Mouse (Mus musculus): Measurements from ENCODE around the gene Plscr2. TPM values are rescaled to one million over a fixed set of nuclear protein-coding genes. Genes with fewer than 3 reads are reported as not detected.

The Plscr2 gene
- polyA plus RNA-seq (2015; fragmentation: Nextera tagmentation; extraction: Ambion mirVana), result 1.5 and 1.9 TPM in 2 replicates

DNA sequence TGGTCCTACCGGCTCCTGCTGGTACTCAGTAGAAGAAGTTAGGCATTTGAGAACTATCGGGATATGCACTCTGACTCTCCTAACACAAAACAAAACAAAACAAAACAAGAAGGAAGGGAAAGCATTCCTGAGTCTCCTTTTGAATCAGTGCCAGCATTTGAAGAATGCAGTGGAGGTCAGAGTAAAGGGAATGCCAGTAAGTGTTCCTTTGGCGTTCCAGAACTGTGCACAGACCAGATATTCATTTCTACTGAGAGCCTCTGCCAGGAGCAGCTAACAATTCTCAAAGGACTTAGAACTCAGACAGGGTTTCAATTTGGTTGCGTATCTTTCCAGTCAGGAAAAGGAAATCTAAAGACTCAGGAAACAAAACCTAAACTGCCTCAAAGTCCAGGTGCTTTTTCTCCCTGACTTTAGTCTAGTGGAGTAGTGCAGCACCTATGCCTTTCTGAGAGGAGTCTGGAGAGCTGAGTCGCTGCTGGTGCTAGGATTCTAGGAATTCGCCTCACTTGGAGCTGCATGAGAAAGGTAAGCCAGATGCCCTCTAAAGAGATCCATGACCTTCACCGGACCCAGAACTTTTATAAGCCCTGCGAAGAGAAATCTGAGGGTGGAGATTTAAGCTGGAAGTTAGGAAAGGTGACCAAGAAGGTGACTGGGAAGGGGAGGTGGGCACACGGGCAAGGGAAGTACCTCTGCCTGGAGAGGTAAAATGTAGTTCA, at the start of gene Plscr2:
Plscr2 (plus strand) TSS at position 117 of the 722 bp plus-strand sequence.
- Histone ChIP-seq H3K4me2 (no peak within 1 kb of the TSS), H3K27ac (no peak within 1 kb of the TSS), H3K27me3 (replicated peaks) (no peaks in the 10 kb centered on the region), H3K4me3 (no peak within 1 kb of the TSS), H3K9me3 (no peaks in the 10 kb centered on the region), H3K4me1 (no peaks in the 10 kb centered on the region), H3K36me3 (replicated peaks) (no peaks in the 10 kb centered on the region), H3K9ac (no peak within 1 kb of the TSS)
- WGBS, result 76% methylated on average over 9 of the region's 9 CpGs
- ATAC-seq (replicated peaks), result no peak

DNA sequence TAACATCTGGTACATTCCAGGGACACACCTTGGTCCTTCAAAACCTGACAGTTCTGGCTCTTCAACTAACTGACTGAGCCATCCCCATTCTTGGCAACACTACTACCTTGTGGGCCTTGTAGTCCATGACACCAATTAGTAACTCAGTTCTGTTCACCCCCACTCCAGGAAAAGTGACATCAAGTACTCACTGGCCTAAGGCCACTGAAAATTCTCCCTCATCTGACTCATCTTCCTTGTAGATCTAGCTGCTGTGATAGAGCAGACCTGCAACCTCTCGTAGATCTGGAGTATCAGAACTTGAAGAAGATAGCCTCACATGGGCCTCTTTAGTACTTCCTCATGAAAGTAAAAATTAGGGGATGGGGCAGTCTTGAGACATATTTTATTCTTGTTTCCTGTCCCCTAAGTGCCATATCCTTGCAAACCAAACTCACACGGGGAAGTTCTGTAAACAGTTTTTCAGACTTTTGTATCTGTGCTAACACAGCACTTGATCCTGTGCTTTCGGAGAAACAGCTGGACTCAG, 49.2 kb upstream of the Plscr2 start:
- no peaks in the 10 kb centered on the region for H3K9me3 ChIP-seq
- no peak overlapping the region for H3K9ac ChIP-seq
- no peak overlapping the region for H3K27ac ChIP-seq
- no peak overlapping the region for H3K4me2 ChIP-seq
- ATAC-seq (replicated peaks), result no peak
- H3K27me3 ChIP-seq (replicated peaks), result no peaks in the 10 kb centered on the region
- no peaks in the 10 kb centered on the region for H3K4me1 ChIP-seq
- H3K36me3 ChIP-seq (replicated peaks), result no peaks in the 10 kb centered on the region
- no peak overlapping the region for H3K4me3 ChIP-seq
- 90% methylated on average over 3 of the region's 3 CpGs for WGBS

DNA sequence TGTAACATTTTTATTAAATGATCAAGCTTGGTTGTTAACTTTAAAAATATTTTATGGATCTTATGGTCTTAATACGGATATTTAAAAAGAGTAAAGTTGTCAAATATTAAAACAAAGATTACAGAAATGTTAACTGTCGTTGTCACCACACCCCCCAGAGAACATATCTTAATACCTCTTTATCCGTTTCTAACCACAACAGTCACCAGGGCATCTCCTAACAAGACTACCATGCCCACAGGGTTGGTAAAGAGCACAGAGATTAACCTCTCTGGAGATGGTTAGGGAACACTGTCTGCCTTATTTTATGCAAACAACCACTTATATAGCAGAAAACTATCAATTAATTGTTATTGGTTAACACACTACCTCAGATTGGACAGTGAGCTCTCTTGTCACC, 48.6 kb upstream of the Plscr2 start:
- H3K27ac ChIP-seq, result no peak overlapping the region
- H3K9me3 ChIP-seq, result no peaks in the 10 kb centered on the region
- H3K4me2 ChIP-seq, result no peak overlapping the region
- H3K36me3 ChIP-seq (replicated peaks), result no peaks in the 10 kb centered on the region
- no peak overlapping the region for H3K9ac ChIP-seq
- no peak overlapping the region for H3K4me3 ChIP-seq
- H3K4me1 ChIP-seq, result no peaks in the 10 kb centered on the region
- H3K27me3 ChIP-seq (replicated peaks), result no peaks in the 10 kb centered on the region
- no peak for ATAC-seq (replicated peaks)
- WGBS, result 85% methylated on average over 3 of the region's 3 CpGs

GRCm38 (mm10) chr9:92228867-92229832, 46.3 kb upstream of the Plscr2 start:
- no peaks in the 10 kb centered on the region for H3K36me3 ChIP-seq (replicated peaks)
- H3K4me1 ChIP-seq, result no peaks in the 10 kb centered on the region
- no peaks in the 10 kb centered on the region for H3K27me3 ChIP-seq (replicated peaks)
- H3K4me3 ChIP-seq, result no peak overlapping the region
- WGBS, result 93% methylated on average over 16 of the region's 16 CpGs
- H3K4me2 ChIP-seq, result no peak overlapping the region
- no peaks in the 10 kb centered on the region for H3K9me3 ChIP-seq
- H3K27ac ChIP-seq, result no peak overlapping the region
- no peak overlapping the region for H3K9ac ChIP-seq
- no peak for ATAC-seq (replicated peaks)

DNA sequence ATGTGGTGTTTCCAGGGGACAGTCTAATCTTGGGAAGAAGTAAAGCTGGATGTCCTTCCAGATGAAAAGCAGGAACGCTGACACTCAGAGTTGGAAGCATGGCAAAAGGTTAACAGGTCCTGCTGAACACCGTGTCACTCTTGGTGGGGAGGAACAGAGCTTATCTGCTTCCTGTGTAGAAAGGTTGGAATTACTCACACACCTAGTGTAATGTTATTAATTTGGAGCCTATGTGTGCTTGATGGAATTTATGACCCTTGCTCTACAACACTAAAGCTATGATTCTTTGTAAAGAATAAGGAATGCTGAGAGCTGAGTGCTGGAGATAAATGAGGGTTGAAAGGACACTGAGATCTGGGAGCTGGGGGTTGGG, 45.6 kb upstream of the Plscr2 start:
- Histone ChIP-seq H3K4me1 (no peaks in the 10 kb centered on the region), H3K36me3 (replicated peaks) (no peaks in the 10 kb centered on the region), H3K4me2 (no peak overlapping the region), H3K9me3 (no peaks in the 10 kb centered on the region), H3K4me3 (no peak overlapping the region), H3K9ac (no peak overlapping the region), H3K27me3 (replicated peaks) (no peaks in the 10 kb centered on the region), H3K27ac (no peak overlapping the region)
- 74% methylated on average over 2 of the region's 2 CpGs for WGBS
- no peak for ATAC-seq (replicated peaks)

GRCm38 (mm10) chr9:92234901-92235458, 40.4 kb upstream of the Plscr2 start:
- WGBS, result 88% methylated on average over 11 of the region's 11 CpGs
- H3K4me2 ChIP-seq, result no peak overlapping the region
- H3K36me3 ChIP-seq (replicated peaks), result no peaks in the 10 kb centered on the region
- no peaks in the 10 kb centered on the region for H3K4me1 ChIP-seq
- no peak for ATAC-seq (replicated peaks)
- no peak overlapping the region for H3K27ac ChIP-seq
- no peaks in the 10 kb centered on the region for H3K9me3 ChIP-seq
- H3K4me3 ChIP-seq, result no peak overlapping the region
- no peaks in the 10 kb centered on the region for H3K27me3 ChIP-seq (replicated peaks)
- H3K9ac ChIP-seq, result no peak overlapping the region

GRCm38 (mm10) chr9:92248773-92249446, 26.5 kb upstream of the Plscr2 start:
- no peaks in the 10 kb centered on the region for H3K27me3 ChIP-seq (replicated peaks)
- no peak for ATAC-seq (replicated peaks)
- H3K4me1 ChIP-seq, result peaks cover 16% of the 10 kb centered on the region
- H3K4me2 ChIP-seq, result no peak overlapping the region
- WGBS, result 81% methylated on average over 7 of the region's 7 CpGs
- H3K9me3 ChIP-seq, result no peaks in the 10 kb centered on the region
- no peak overlapping the region for H3K4me3 ChIP-seq
- H3K9ac ChIP-seq, result no peak overlapping the region
- no peak overlapping the region for H3K27ac ChIP-seq
- no peaks in the 10 kb centered on the region for H3K36me3 ChIP-seq (replicated peaks)

DNA sequence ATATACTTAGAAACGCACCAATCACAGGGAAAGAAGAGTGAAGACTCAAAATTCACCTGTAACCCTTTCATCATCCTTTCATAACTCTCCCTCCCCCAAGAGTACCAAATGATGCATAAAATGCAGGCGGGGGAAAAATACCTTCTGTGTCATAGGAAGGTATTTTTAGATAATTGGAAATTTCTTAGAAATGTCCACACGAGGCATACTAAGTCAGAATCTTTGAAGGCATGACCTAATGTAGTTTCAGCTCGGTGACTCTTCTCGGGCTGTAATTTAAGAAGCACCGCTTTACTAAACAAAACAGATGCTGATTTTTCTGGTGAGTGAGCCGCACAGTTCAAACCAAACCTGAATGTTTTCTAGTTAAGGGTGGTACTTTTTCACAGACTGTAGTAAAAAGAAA, 26.0 kb upstream of the Plscr2 start, which contains the start of gene Plscr1:
Plscr1 (plus strand) TSS at position 304 of the 406 bp plus-strand sequence.
- H3K27me3 ChIP-seq (replicated peaks), result no peaks in the 10 kb centered on the region
- H3K36me3 ChIP-seq (replicated peaks), result no peaks in the 10 kb centered on the region
- H3K4me1 ChIP-seq, result peaks cover 16% of the 10 kb centered on the region
- H3K4me2 ChIP-seq, result peak within 1 kb of the TSS; percentile 89
- no peak for ATAC-seq (replicated peaks)
- peak within 1 kb of the TSS; percentile 69 for H3K4me3 ChIP-seq
- H3K9me3 ChIP-seq, result no peaks in the 10 kb centered on the region
- WGBS, result 40% methylated on average over 7 of the region's 7 CpGs
- peak within 1 kb of the TSS; percentile 67 for H3K27ac ChIP-seq
- H3K9ac ChIP-seq, result peak within 1 kb of the TSS; percentile 73

DNA sequence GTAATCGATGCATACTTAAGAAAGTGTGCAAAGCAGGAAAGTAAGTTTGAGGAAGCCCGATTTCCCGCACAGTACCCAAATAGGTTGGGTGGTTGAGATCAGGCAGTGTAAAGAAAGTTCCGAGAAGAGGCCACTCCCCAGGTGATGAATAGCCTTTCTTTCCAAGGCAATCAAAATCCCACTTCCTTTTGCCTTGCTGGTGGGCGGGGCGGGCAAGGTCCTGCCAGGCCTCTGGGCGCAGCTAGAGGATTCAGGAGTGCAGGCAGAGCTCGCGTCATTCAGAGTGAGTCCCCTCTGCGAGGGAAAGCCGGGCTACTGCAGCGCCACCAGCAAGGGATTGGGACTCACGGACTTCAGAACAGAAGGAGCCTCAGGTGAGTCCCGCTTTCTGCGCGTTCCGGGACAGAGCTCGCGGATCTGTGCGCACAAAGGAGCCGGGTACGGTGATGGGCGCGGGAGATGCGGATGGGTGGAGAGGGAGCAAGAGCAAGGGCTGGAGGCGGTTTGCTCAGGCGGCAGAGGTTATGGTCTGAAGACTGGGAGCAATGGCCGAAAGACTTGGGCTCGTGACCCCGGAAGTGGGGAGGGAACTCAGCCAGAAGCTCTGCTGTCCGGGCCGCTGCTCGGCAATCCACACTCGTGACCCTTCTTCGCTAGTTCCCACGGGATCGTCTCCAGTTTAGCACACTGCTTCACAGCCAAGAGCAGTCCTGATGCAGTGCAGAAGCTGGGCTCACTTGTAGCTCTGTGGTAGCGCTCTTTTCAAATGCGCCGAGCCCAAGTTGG, 25.2 kb upstream of the Plscr2 start:
- WGBS, result under 1% methylated on average over 40 of the region's 40 CpGs
- Histone ChIP-seq H3K9me3 (no peaks in the 10 kb centered on the region), H3K27me3 (replicated peaks) (no peaks in the 10 kb centered on the region), H3K4me1 (peaks cover 16% of the 10 kb centered on the region), H3K36me3 (replicated peaks) (no peaks in the 10 kb centered on the region), H3K4me2 (peak overlapping the region; percentile 89), H3K27ac (peak overlapping the region; percentile 67), H3K9ac (peak overlapping the region; percentile 73), H3K4me3 (peak overlapping the region; percentile 69)
- peak; percentile 95 for ATAC-seq (replicated peaks)

DNA sequence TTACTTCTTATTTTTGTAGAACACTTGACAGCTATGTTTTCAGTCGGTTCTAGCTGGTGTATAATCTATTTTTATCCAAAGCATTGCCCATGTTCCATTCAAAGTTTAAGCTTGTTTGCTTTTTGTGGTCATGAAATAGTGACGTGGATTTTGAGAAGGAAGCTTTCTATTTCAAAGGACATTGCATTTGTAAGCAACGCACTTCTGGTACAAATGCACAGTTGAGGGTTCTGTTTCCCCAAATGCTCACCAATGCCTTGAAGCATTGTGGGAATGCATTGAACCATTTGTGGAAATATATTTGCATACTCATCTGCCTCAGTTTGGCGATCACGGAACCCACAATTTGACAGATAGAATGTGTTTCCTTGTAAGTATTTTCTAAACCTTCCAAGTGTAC, 22.7 kb upstream of the Plscr2 start:
- Histone ChIP-seq H3K9ac (no peak overlapping the region), H3K4me2 (no peak overlapping the region), H3K4me3 (no peak overlapping the region), H3K4me1 (peaks cover 16% of the 10 kb centered on the region), H3K9me3 (no peaks in the 10 kb centered on the region), H3K27me3 (replicated peaks) (no peaks in the 10 kb centered on the region), H3K27ac (no peak overlapping the region), H3K36me3 (replicated peaks) (no peaks in the 10 kb centered on the region)
- 81% methylated on average over 5 of the region's 5 CpGs for WGBS
- ATAC-seq (replicated peaks), result no peak

GRCm38 (mm10) chr9:92253585-92254321, 21.6 kb upstream of the Plscr2 start:
- ATAC-seq (replicated peaks), result no peak
- no peak overlapping the region for H3K4me3 ChIP-seq
- WGBS, result 92% methylated on average over 10 of the region's 10 CpGs

More at GRCm38 (mm10) chr9:92253585-92254321, 21.6 kb upstream of the Plscr2 start:
- no peak overlapping the region for H3K27ac ChIP-seq
- H3K27me3 ChIP-seq (replicated peaks), result no peaks in the 10 kb centered on the region
- no peaks in the 10 kb centered on the region for H3K9me3 ChIP-seq
- H3K36me3 ChIP-seq (replicated peaks), result no peaks in the 10 kb centered on the region
- H3K4me2 ChIP-seq, result no peak overlapping the region
- H3K9ac ChIP-seq, result no peak overlapping the region
- H3K4me1 ChIP-seq, result peaks cover 16% of the 10 kb centered on the region

Measured in midbrain, embryonic 15.5 days (tissue).